Mouse (Mus musculus): Measurements from ENCODE around the gene Dlgap1. TPM values are rescaled to one million over a fixed set of nuclear protein-coding genes. Genes with fewer than 3 reads are reported as not detected.
"Not testable (repeated sequence)": the region's sequence is repeated elsewhere in the genome, so short reads cannot be mapped to it uniquely, and the experiment has no call there.

Dlgap1 gene
- total and polyA plus RNA-seq, 3 experiments: 0.39 to 1.6 (median 0.52) TPM

DNA sequence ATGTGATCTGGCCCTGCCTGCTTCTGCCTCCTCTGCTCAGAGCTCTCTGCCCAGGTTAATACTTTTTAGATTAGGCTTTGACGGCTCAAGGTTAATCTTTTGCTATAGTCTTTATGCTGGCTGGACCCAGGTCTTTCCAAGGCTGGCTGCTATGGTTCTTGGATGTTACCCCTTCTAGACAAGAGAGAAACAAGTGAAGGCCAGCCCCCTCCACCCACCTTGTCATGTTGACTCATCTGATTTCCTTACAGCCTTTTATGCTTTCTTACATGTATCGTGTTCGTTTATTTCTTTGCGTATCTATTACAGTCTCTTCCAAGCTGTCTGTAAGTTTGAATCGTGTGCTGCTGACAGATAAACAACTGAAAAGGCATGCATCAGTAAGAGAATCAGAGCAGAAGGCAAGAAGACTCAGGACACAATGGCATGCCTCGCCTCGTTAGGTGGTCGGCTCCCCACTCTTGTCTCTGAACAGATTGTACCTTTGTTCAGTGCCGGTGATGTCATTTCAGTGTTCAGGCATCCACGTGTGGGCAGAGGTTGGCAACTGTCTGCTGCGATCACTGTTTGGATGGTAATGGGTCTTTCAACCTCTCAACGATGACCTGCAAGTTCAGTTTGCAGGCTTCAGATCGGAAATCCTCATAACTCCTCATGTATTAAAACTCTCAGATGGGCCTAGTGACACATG lies 618.0 kb downstream of the Dlgap1 start:
- Histone ChIP-seq H3K27ac (no peak overlapping the region), H3K36me3 (ENCODE audit: control insufficient read depth, insufficient read depth, low read length) (no peaks in the 10 kb centered on the region), H3K27me3 (ENCODE audit: control insufficient read depth, insufficient read depth, low read length) (no peaks in the 10 kb centered on the region), H3K79me2 (replicated peaks; ENCODE audit: control insufficient read depth, insufficient read depth, low read length) (no peaks in the 10 kb centered on the region), H3K4me1 (ENCODE audit: control insufficient read depth, insufficient read depth, low read length) (no peaks in the 10 kb centered on the region; the same call in 1 of the 2 replicates), H3K4me3 (no peak overlapping the region), H3K9ac (ENCODE audit: low read depth, low read length) (no peak overlapping the region)
- intact Hi-C loops (cut with DNase I): no loop called here
- DNase-seq: no peak
- WGBS: 80% methylated on average over 13 of the region's 13 CpGs
- no peak for TF ChIP-seq EP300 (IDR thresholded peaks at IDR 0.05; ENCODE audit: insufficient read depth, low read depth, low read length)

DNA sequence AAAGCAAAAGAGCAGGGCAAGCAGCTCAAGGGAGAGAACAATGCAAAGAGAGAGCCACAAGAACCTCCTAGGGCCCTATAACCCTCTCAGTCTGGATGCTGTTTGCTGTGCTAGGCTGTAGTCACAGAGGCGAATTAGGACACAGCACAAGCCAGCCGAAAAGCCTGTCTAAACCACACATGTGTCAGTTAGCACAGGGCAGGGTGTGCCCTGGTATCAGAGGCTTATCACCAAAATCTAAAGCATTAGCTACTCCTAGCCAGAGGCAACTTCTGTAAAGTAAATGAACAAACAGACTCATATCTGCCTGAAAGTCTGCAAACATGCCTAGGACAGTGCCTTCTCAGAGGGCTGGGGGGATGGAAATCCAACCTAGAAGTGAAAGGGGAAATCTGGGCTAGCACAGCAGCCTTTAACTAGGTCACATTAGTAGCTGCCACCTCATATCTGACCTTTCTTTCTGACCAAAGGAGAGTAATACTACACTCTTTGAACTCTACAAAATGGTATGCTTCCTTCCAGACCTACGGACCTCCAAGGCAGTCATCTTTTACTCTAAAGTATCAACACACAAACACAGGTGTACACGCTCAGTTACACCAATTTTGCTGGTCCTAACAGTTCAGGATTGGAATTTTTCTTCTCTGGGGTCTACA lies 619.2 kb downstream of the Dlgap1 start:
- H3K9ac ChIP-seq (ENCODE audit: low read depth, low read length); H3K36me3 ChIP-seq (ENCODE audit: control insufficient read depth, insufficient read depth, low read length); H3K27ac ChIP-seq; intact Hi-C loops (cut with DNase I); DNase-seq; H3K79me2 ChIP-seq (replicated peaks; ENCODE audit: control insufficient read depth, insufficient read depth, low read length); H3K4me3 ChIP-seq; H3K27me3 ChIP-seq (ENCODE audit: control insufficient read depth, insufficient read depth, low read length); H3K4me1 ChIP-seq (ENCODE audit: control insufficient read depth, insufficient read depth, low read length): not testable (repeated sequence)
- WGBS: 82% methylated on average over 3 of the region's 4 CpGs

GRCm38 (mm10) chr17:70588691-70589090 lies 619.8 kb downstream of the Dlgap1 start:
- intact Hi-C loops (cut with DNase I): no loop called here
- Histone ChIP-seq H3K79me2 (replicated peaks; ENCODE audit: control insufficient read depth, insufficient read depth, low read length) (no peaks in the 10 kb centered on the region), H3K36me3 (ENCODE audit: control insufficient read depth, insufficient read depth, low read length) (no peaks in the 10 kb centered on the region), H3K9ac (ENCODE audit: low read depth, low read length) (no peak overlapping the region), H3K27ac (no peak overlapping the region), H3K4me3 (no peak overlapping the region), H3K27me3 (ENCODE audit: control insufficient read depth, insufficient read depth, low read length) (no peaks in the 10 kb centered on the region), H3K4me1 (ENCODE audit: control insufficient read depth, insufficient read depth, low read length) (no peaks in the 10 kb centered on the region; the same call in 1 of the 2 replicates)
- DNase-seq: no peak
- WGBS: 42% methylated on average over 6 of the region's 6 CpGs
- TF ChIP-seq EP300 (IDR thresholded peaks at IDR 0.05; ENCODE audit: insufficient read depth, low read depth, low read length): no peak
- no peak for TF ChIP-seq POLR2A (IDR thresholded peaks at IDR 0.05; ENCODE audit: insufficient read depth, low read depth, low read length)
- no peak for TF ChIP-seq CTCF (IDR thresholded peaks at IDR 0.05)

GRCm38 (mm10) chr17:70589140-70589539 lies 620.3 kb downstream of the Dlgap1 start:
- Histone ChIP-seq H3K36me3 (ENCODE audit: control insufficient read depth, insufficient read depth, low read length) (no peaks in the 10 kb centered on the region), H3K27me3 (ENCODE audit: control insufficient read depth, insufficient read depth, low read length) (no peaks in the 10 kb centered on the region), H3K79me2 (replicated peaks; ENCODE audit: control insufficient read depth, insufficient read depth, low read length) (no peaks in the 10 kb centered on the region), H3K27ac (no peak overlapping the region), H3K9ac (ENCODE audit: low read depth, low read length) (no peak overlapping the region), H3K4me3 (no peak overlapping the region), H3K4me1 (ENCODE audit: control insufficient read depth, insufficient read depth, low read length) (no peaks in the 10 kb centered on the region; the same call in 1 of the 2 replicates)
- intact Hi-C loops (cut with DNase I): no loop called here
- DNase-seq: no peak
- TF ChIP-seq EP300 (IDR thresholded peaks at IDR 0.05; ENCODE audit: insufficient read depth, low read depth, low read length): no peak
- TF ChIP-seq CTCF (IDR thresholded peaks at IDR 0.05): no peak
- TF ChIP-seq POLR2A (IDR thresholded peaks at IDR 0.05; ENCODE audit: insufficient read depth, low read depth, low read length): no peak
- WGBS: 71% methylated on average over 13 of the region's 13 CpGs

DNA sequence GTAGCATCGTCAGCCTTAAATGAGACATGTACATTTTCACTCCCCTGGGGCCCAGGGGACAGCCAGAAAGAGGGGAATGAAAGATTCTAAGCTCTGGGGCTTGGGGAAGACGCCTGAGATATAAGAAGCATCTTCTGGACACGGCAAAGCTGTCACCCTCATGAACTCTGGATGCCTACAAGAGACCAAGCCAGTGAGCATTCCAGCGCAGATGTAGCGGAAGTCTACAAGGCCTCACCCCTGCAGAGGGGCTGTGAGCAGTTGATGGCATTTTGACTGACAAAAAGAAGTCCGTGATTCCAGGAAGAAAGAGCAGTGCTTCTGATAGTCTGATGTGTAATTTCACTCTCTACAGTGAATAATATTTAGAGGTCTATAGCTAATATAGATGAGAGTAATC lies 621.6 kb downstream of the Dlgap1 start:
- TF ChIP-seq EP300 (IDR thresholded peaks at IDR 0.05; ENCODE audit: insufficient read depth, low read depth, low read length) (no peak), CTCF (IDR thresholded peaks at IDR 0.05) (no peak), POLR2A (IDR thresholded peaks at IDR 0.05; ENCODE audit: insufficient read depth, low read depth, low read length) (no peak)

GRCm38 (mm10) chr17:70594277-70594676 lies 625.4 kb downstream of the Dlgap1 start:
- Histone ChIP-seq H3K36me3 (ENCODE audit: control insufficient read depth, insufficient read depth, low read length) (no peaks in the 10 kb centered on the region), H3K27ac (no peak overlapping the region), H3K4me3 (no peak overlapping the region), H3K9ac (ENCODE audit: low read depth, low read length) (no peak overlapping the region), H3K27me3 (ENCODE audit: control insufficient read depth, insufficient read depth, low read length) (no peaks in the 10 kb centered on the region), H3K4me1 (ENCODE audit: control insufficient read depth, insufficient read depth, low read length) (no peaks in the 10 kb centered on the region; the same call in 1 of the 2 replicates), H3K79me2 (replicated peaks; ENCODE audit: control insufficient read depth, insufficient read depth, low read length) (no peaks in the 10 kb centered on the region)
- TF ChIP-seq POLR2A (IDR thresholded peaks at IDR 0.05; ENCODE audit: insufficient read depth, low read depth, low read length) (no peak), CTCF (IDR thresholded peaks at IDR 0.05) (no peak), EP300 (IDR thresholded peaks at IDR 0.05; ENCODE audit: insufficient read depth, low read depth, low read length) (no peak)
- intact Hi-C loops (cut with DNase I): no loop called here
- 70% methylated on average over 1 of the region's 1 CpGs for WGBS
- no peak for DNase-seq

More for the DNA sequence above, 621.6 kb downstream of the Dlgap1 start:
- Histone ChIP-seq H3K79me2 (replicated peaks; ENCODE audit: control insufficient read depth, insufficient read depth, low read length) (no peaks in the 10 kb centered on the region), H3K4me1 (ENCODE audit: control insufficient read depth, insufficient read depth, low read length) (no peaks in the 10 kb centered on the region; the same call in 1 of the 2 replicates), H3K27ac (no peak overlapping the region), H3K27me3 (ENCODE audit: control insufficient read depth, insufficient read depth, low read length) (no peaks in the 10 kb centered on the region), H3K4me3 (no peak overlapping the region), H3K9ac (ENCODE audit: low read depth, low read length) (no peak overlapping the region), H3K36me3 (ENCODE audit: control insufficient read depth, insufficient read depth, low read length) (no peaks in the 10 kb centered on the region)
- 42% methylated on average over 6 of the region's 6 CpGs for WGBS
- intact Hi-C loops (cut with DNase I): no loop called here
- no peak for DNase-seq

Data from heart, adult 2 months (tissue).